Mouse (Mus musculus): ENCODE measurements around the gene Sult1b1.
"Not testable (repeated sequence)": the region's sequence is repeated elsewhere in the genome, so short reads cannot be mapped to it uniquely, and the experiment has no call there.

Gene Sult1b1

DNA sequence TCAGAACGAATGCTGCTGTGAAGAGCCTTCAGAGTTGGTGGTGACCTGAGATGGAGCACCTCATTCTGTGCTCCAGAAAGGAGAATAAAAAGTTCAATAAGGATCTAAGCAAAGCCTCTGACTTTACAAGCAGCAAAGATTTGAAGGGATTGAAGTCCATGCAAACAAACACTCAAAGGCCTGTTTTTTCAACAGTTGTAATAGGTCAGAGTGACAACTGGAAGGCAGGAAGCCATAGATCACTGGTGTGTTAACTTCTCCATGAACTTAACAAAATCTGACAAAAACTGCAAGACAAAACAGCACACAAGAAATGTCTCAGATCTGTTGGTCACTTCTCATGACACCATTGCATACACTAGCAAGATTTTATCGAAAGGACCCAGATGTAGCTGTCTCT is at the start of gene Sult1b1:
TSS of gene Sult1b1 (minus strand) at position 85 of the 400 bp plus-strand sequence.
- DNase-seq: no peak

GRCm38 (mm10) chr5:87580389-87580788 is 42.4 kb upstream of the Sult1b1 start:
- no peak for DNase-seq

DNA sequence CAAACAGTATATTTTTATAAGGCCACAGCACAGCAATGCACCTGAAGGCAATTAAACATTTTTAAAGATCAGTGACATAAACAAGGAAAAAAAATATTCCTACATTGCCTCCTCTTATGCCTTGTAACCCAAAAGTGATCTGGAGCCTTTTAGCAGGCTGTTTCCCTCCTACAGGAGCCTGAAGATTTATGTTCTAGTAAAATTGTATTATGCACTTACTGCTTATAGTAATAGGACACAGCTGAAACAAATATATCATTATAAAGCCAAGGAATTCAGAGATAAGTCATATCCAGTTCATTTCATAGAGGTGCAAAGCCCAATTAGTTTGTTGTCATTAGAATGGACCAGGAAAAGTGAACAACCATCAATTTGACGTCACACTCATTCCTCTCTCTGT is 36.2 kb upstream of the Sult1b1 start:
- DNase-seq: no peak

- DNase-seq: no peak
These were observed 35.5 kb upstream of the Sult1b1 start for GRCm38 (mm10) chr5:87573490-87573889.

DNA sequence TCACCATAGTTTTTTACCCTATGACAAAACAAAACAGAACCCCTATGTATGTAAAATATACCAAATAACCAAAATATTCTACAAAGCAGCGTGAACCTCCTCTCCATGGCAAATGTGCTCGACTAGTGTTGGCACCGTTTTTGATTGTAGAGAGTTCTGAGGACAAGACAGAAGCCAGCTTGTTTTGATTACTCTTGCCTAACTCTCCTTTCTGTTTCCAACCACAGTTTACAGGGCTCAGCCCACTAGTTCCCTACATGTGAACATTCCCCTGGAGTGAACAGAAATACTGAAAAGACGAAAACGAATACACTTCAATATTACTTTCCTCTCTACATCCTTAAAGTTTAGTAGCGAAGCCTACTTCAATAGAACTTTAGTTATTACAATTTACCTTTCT is 34.8 kb upstream of the Sult1b1 start:
- no peak for DNase-seq

DNA sequence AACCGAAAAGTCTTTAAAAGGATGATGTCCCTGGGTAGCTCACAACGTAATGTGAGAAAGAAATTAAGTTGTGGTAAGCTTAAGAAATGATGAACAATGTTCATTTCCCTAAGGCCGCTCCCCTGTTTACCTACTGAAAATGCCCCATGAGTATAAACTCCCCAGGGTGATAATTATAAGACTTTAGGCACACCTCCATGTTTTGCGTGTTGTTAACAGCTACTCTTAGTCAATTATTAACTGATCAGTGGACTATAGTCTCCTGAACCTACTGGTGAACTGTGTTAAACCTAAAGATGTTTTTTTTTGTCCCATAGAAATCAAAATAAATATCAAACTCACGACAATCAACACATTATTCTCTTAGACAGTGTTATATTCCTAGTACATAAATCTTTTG is 30.9 kb upstream of the Sult1b1 start, which contains the start of gene Sult1d1:
TSS of gene Sult1d1 (minus strand) at position 183 of the 400 bp plus-strand sequence.
- no peak for DNase-seq

DNA sequence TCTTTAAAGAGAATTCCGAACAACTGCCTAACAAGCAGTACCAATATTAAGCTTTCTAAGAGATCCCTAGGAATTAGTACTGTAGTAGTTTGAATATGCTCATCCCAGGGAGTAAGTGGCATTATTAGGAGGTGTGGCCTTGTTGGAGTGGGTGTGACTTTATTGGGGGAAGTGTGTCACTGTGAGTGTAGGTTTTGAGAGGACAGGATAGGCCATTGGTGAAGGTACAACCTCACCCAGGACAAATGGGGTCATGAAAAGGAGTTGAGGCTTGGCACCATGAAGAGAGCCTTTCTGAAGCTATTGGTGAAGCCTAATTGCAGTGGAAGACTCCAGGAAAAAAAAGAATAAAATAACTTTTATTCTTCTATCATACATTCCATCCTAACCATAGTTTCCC is 29.3 kb upstream of the Sult1b1 start:
- DNase-seq: no peak

DNA sequence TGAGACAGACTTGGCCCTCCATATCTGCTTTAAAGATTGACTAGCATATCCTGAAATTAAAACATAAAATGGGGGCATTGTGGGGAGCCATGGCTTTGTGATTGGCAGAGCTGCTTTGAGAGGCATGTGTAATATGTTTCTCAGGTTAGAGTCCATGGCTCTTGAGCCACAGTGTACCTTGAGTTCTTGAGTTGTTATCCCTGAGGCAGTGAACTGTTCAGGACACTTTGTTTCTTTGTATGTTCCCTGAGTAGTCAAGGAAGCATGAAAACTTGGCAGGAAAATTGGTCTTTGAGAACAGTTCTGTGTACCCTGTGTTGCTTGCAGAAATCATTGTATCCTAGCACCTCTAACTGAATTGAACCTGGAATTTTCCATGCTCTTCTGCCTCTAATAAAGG is 25.0 kb upstream of the Sult1b1 start:
- no peak for DNase-seq

- no peak for DNase-seq
These were observed 24.5 kb upstream of the Sult1b1 start for GRCm38 (mm10) chr5:87562526-87562925.

DNA sequence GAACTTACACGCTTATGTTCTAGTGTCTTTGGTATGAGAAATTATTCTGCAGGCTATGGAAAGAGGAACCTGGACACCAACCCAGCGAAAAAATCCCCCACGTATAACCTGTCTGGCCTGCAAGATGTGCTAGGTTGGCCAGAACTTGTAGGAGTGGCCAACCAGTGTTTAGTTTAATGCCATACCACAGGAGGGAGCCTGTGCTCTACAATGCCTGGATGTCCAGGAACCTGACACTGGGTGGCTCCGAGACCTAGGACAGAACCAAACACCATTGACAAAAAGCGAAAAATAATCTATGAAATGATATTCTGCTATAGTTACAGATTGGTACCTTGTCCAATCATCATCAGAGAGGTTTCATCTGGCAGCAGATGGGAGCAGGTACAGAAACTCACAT is 22.1 kb upstream of the Sult1b1 start:
- no peak for DNase-seq

DNA sequence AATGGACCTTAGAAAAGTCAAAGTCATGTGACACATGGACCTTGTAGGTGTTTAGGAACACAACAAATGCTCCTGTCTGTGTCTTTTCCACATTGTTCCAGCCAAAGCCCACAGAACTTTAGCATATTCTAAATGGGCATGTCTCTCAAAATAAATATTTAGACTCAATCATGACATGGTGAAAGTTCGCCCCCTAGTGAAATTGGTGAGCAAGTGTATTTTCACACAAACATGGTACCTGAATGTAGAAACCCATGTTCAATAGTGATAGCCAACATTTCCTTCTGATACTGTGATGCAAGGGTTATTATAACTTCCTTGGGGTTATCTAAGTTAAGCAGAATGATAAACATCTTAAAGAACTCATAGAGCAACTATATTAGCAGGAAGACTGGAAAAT is 12.9 kb upstream of the Sult1b1 start:
- DNase-seq: no peak

- DNase-seq: no peak
These were observed 1.9 kb downstream of the Sult1b1 start for GRCm38 (mm10) chr5:87535994-87536644.

GRCm38 (mm10) chr5:87532288-87532687 is 5.7 kb downstream of the Sult1b1 start:
- DNase-seq: no peak

- not testable (repeated sequence) for DNase-seq
These were observed 14.4 kb downstream of the Sult1b1 start for GRCm38 (mm10) chr5:87523561-87523960.

- DNase-seq: peak; percentile 2 to 9
These were observed 32.1 kb downstream of the Sult1b1 start for GRCm38 (mm10) chr5:87505776-87506458.

GRCm38 (mm10) chr5:87502687-87503086 is 35.3 kb downstream of the Sult1b1 start:
- DNase-seq: no peak

GRCm38 (mm10) chr5:87499341-87499740 is 38.7 kb downstream of the Sult1b1 start:
- no peak for DNase-seq

DNA sequence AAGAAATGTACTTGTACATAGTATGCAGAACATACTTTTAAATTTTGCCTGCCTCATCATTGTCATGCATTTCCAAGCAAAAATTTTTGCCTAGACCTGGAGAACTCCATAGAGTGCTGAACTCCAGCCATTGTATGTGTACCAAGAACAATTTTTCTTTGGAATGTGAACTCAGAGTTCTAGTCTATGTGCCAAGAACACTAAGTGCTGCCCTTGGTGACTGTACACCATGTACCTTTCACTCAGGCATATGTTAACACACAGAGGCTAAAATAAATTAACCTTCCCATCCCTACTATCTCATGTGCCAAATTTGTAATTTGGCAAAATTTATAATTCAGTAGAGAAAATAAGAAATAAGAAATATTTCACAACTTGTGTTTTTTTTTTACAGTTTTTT is 39.1 kb downstream of the Sult1b1 start:
- DNase-seq: no peak

GRCm38 (mm10) chr5:87490771-87491170 is 47.2 kb downstream of the Sult1b1 start, which contains the start of gene Ugt2a1:
Gene Ugt2a1, minus strand, starts transcription at chr5:87490871.
- DNase-seq: no peak

- DNase-seq: not testable (repeated sequence)
These were observed 51.3 kb downstream of the Sult1b1 start, which contains the start of gene Gm43638 for GRCm38 (mm10) chr5:87486706-87487105. Gene Gm43638, minus strand, starts transcription at chr5:87486806.

- DNase-seq: no peak
These were observed 55.8 kb downstream of the Sult1b1 start, which contains the start of gene Ugt2a2 for GRCm38 (mm10) chr5:87482160-87482559. Gene Ugt2a2, minus strand, starts transcription at chr5:87482260.

All from cerebellum, postnatal 10 days (tissue).